Mouse (Mus musculus): ENCODE data around the gene Gp2. TPM values are rescaled to one million over a fixed set of nuclear protein-coding genes. Genes with fewer than 3 reads are reported as not detected.

Gene Gp2
- not detected for total RNA-seq (2021)
- long read RNA-seq, experiment 1: 0 reads
- long read RNA-seq, experiment 2: 0 reads

- no peak for DNase-seq
These were observed at the start of gene Gp2 for GRCm38 (mm10) chr7:119459185-119459584. TSS of gene Gp2 (minus strand) at chr7:119459285.

DNA sequence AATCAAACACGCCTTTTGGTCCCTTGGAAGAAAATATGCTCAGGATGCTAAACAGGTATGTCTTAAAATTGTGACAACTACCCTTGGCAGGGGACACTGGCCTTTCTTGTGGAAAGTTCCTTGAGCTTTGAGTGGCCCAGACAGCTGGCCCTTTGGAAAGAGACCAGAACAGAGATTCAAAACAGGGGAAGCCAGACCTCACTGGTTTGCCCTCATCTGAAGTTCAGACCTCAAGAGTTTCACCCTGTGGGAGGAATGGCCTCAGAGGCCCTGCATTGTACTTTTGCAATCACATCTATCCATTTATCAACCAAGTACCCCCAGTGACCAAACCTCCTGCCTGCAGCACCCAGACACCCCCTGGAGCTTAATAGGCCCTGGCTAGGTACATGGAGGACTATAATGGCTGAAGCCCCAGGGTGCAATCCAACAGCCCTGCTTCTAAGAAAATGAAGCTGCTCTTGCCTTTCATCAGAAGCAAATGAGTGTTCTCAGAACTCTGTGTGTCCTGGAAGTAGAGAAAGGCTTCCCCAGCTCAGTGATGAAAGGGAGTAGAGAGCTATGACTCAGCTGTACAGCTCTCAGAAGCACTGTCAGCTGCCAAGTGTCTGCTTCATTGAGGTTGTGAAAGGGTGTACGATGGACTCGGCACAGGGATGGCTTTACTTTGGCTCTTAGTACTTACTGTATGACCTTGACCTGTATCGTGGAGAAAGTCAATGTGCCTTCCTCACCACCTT, 31.1 kb upstream of the Gp2 start:
- no peak for DNase-seq

DNA sequence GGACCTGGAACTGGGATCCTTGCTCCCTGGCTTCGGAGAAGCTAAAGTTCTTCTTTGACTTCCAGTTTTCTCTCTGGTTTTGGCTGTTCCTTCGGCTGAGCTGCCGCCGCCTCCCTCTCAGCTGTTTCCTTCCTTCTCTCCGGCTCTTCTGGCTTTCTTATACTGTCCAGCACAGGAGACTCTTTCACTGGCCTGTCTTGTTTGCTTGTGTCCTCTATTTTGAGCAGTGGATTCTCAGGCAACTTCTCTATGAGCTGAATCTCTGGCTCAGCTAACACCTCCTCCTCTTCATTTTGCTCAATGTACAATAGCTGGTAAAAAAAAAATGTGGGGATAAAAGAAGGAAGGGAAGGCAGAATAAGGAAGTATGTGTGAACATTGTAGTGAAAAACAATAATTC, 27.6 kb upstream of the Gp2 start:
- no peak for DNase-seq

DNA sequence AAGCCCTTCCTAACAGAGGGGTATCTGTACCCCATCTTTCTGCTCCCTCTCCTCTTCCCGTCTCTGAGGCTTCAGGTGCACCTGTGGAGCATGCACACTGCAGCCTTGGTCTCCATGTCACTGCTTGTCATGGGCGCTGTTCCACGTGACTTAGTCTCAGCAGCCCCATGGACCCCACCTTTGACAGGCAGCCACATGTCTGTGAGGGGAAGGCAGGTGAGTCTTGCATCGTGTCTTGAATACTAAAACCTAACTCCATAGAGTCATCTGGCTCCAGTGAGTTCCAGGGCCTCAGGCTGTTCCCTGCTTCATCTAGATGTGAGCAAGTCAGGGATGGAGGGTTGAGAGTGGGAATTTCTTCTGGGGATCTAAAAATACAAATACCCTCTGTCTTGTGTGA, 25.1 kb upstream of the Gp2 start:
- no peak for DNase-seq

DNA sequence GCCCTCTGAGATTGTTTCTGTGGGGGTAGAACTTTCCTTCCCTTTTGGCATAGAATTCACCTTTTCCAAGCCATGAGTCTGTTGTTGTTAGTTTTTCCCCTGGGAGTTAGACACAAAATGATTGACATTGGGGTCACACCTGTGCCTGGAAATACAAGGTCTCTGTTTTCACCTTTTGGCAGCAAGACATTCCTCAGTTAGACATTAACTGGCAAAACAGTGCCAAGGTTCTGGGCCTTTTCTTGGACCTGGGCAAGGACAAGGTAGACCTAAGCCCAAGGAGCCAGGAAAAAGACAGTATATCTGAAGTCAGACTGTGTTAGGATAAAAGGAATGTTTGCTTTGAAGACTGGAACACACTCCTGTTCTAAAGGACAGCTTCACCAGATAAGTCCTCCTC, 20.2 kb upstream of the Gp2 start, which contains the start of gene Umod:
Gene Umod, minus strand, starts transcription at position 27 of the 400 bp plus-strand sequence.
- DNase-seq: no peak

DNA sequence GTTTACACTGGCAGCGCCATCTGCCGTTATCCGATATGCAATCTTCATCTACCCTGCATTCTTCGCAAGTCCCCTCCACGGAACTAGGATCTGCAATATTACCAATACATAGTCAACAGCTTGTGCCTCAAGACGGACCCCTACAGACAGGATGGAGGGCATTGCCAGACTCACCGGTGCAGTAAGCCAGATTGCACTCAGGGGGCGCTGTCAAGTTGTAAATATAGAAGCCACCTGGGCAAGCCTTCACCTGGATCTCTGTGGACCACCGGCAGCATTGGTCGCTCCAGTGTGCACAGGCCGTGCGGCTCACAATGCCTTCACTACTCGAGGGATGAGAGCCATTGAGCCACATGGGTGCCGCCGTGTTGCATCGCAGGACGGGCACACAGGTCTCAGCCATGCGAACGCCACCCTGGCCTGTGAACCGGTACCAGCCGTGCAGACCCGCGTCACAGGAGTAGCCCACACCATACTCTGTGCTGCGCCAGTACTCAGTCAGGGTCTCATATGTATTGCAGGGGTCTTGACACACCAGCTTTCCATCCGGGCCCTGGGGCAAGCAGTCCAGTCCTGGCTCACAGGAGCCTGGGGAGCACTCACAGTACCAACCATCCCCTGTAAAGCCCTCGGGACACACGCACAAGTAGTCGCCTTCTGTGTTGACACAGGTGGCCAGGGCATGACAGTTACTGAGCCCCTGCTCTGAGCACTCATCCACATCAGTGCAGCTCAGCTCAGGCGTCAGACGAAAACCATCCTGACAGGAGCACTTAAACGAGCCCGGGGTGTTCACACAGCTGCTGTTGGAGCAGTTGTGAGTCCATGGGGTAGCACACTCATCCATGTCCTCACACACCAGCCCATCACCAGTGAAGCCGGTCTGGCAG, 17.7 kb upstream of the Gp2 start:
- no peak for DNase-seq

GRCm38 (mm10) chr7:119454192-119454591, 4.9 kb downstream of the Gp2 start:
- DNase-seq: no peak

GRCm38 (mm10) chr7:119443849-119444248, 15.2 kb downstream of the Gp2 start:
- no peak for DNase-seq

GRCm38 (mm10) chr7:119441938-119442337, 17.1 kb downstream of the Gp2 start:
- DNase-seq: no peak

DNA sequence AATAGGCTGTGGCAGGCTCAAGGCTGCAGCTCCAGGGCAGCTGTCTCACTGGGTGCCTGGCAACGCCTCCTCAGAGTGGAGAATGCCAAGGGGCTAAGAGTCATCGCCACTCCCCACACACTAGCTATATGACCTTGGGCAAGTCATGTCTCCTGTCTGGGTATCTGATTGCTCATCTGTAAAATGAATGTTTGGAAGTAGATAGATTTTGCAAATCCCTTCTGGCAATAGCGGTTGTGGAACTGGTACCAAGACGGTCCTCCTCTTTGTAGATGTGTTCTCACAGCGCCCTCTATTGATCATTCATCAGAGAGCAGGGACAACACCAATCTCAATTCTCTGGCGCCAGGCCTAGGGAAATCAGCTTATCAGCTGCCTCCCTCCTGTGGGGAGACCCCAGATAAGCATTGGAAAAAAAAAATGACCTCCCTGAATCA, 31.9 kb downstream of the Gp2 start:
- DNase-seq: peak; percentile 63

DNA sequence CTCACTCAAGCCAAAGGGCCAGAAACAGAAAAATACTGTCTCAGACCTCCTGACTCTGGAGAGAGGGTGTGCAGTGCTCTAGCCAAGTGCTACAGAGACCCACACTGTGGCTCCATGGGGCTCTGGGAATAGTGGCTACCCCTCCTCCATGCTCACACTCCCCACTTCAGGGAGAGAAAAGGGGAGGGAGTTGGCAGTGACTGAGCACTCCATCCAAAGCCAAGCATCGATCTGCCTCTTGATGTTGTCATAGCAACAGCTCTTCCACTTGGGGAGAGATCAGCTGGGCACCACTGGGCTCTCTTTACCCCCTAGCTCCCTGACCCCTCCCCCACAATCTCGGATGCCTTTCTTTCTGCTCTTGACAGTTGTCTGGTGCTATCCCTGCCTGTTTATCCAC, 38.4 kb downstream of the Gp2 start:
- no peak for DNase-seq

GRCm38 (mm10) chr7:119418523-119418922, 40.6 kb downstream of the Gp2 start:
- no peak for DNase-seq

GRCm38 (mm10) chr7:119394050-119394732, 64.9 kb downstream of the Gp2 start:
- no peak for DNase-seq

Other genes with a start within 250 kb of the Gp2 start
- not detected for gene Umod, start 20.0 kb upstream of the Gp2 start, total RNA-seq (2021)
- 10 to 100 TPM in 1 of 2 experiments, 1 to 10 TPM in 1; 6.1 to 14.0 TPM for gene Acsm5, start 60.2 kb upstream of the Gp2 start, total RNA-seq (2021)
- gene Pdilt, start 64.2 kb upstream of the Gp2 start, total RNA-seq (2021): under 1 TPM; 0.12 TPM
- under 1 TPM in 1 of 2 experiments, not detected in 1; 0.27 TPM for gene Acsm2, start 95.1 kb upstream of the Gp2 start, total RNA-seq (2021)
- 10 to 100 TPM in 1 of 2 experiments, 1 to 10 TPM in 1; 6.5 to 14.0 TPM for gene Acsm1, start 147.7 kb upstream of the Gp2 start, total RNA-seq (2021)
- not detected for gene Acsm4, start 230.7 kb upstream of the Gp2 start, total RNA-seq (2021)